Mouse (Mus musculus) 416B (cell line): ENCODE measurements around the gene Kpna1.
A peak's percentile ranks its signal among the peaks of the same experiment; 100 is the strongest.
"Not testable (repeated sequence)": the region's sequence is repeated elsewhere in the genome, so short reads cannot be mapped to it uniquely, and the experiment has no call there.

Source experiments
- DNase-seq: peaks from one replicate; pipeline ENCODE4 v3.0.0; 2011; ENCODE audit warnings: low read depth

The Kpna1 gene

DNA sequence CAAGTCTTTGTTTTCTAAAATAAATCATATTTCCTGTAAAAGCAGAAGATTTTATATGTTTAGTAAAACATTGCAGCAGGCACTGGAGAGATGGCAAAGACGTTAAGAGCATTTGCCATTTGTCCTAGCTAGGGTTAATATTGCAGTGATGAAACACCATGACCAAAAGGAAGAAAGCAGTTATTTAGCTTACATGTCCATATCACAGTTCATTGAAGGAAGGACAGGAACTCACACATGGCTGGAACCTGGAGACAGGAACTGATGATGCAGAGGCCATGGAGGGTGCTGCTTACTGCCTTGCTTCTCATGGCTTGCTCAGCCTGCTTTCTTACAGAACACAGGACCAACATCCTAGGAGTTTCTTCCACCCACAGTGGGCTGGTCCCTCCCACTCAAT, 13.8 kb downstream of the Kpna1 start:
- peak; percentile 70 for DNase-seq

DNA sequence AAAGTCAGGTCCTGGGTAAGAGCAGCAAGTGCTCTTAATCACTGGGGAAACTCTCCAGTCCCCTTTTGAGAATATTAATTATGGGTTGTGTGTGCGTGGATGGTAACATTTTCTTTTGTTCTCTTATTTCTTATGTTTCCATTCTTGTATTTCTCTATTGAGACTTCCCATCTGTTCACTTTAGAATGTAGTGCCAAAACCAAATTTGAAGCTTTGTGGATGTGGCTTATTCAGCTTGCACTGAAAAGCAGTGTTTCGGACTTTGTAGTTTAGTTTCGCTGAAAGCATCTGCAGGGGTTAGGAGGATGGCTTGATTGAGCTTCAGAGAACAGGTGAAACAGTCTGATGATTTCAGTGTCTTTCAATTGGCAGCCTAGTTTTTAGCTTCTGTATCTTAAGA, 14.8 kb downstream of the Kpna1 start:
- DNase-seq: no peak

DNA sequence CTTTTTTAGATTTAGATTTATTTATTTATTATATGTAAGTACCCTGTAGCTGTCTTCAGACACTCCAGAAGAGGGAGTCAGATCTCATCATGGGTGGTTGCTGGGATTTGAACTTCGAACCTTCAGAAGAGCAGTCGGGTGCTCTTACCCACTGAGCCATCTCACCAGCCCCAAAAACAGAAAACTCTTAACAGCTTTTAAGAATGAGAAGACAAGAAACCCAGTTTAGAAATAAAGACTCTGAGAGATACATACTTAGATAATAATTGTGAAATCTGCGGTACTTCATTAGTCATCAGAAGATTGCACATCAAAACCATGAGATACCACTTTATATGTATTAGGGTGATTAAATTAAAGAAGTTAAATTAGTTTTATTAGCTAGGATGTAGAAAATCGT, 20.3 kb downstream of the Kpna1 start:
- DNase-seq: peak; percentile 76

DNA sequence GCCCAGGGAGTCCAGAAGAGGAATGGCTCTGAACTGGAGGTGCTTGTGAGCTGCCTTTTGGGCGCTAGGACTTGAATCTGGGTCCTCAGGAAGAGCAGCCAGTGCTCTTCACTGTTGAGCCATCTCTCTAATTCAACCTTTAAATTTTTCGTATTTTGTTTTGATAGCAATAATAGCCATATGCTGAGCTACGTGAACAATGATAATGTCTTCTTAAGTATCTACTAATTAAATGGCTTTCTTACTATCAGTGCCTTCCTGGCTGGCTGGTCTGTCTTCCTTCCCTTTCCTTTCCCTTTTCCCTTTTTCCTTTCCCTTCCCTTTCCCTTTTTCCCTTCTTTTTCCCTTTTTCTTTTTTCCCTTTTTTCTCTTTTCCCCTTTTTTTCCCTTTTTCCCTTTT, 29.8 kb downstream of the Kpna1 start:
- no peak for DNase-seq

DNA sequence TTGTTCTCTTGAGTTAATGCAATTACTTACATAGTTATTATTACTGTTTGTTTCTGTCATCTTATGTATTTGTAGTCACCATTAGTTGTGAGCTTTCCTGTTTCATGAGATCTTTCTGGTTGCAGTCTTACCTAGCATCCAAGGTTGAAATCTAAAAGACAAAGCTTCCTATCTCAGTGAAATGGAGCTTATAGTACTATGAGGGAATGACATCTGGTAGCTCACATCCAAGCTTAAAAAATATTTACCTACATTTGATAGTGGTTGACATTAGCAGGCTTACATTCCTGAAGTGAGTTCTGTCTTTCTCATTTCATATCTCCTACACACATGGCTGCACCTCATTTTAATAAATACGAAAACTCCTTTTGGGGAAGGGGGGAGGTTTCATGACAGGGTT, 37.8 kb downstream of the Kpna1 start:
- no peak for DNase-seq

DNA sequence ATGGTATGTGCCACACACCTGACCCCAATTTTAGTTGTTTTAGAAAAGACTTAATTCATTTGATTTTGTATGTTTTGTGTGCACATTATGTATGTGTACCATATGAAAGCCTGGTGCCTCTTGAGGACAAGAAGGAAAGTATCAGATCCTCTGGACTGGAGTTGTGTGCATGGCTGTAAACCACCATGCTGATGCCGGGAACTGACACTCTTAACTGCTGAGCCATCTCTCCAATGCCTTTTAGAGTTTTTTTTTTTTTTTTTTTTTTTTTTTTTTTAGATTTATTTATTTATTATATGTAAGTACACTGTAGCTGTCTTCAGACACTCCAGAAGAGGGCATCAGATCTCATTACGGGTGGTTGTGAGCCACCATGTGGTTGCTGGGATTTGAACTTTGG, 49.6 kb downstream of the Kpna1 start:
- DNase-seq: not testable (repeated sequence)

DNA sequence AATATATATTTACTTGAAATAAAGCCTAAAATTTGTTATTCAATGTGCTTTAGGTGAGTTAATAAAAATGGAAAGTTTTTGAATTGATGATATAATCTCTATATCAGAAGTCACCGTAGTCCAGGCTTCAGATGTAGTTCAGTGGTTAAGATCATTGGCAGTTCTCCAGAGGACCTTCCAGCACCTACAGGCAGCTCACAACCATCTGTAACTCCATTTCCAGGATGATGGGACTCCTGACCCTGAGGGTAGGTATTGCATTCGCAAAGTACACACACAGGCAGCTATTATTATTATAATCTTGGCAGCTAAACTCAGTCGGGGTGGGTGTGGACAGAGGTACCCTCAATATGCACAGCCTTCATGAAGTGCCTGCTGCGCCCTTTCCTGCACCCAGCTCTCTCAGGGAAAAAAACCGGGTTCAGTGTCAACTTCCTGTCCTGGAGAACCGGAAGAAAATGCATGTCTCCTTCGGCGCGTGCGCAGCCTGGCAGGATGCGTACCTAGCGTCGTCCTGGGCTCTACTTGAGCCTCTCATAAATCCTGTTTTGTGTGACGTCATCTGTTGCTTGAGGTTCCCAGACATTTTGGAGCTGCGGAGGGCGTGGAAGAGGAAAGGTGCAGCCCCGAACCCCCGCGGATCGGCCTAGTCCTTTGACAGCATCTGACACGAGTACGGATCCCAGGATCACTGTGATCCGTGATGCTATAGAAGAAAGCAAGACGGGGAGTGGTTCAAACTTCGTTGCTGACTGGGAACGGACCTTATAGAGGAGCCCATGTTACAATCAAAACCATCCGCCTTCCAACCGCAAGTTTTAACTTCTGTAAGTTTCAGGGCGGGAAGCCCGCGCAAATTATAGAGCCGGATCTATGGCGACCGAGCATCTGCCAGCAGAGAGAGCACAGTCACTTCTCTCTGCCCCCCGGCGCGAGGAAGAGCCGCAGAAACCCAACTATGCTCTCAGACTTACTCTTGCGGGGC, 62.4 kb downstream of the Kpna1 start, which contains the start of gene Wdr5b:
Gene Wdr5b (plus strand): TSS at position 551 of the 985 bp plus-strand sequence.
- DNase-seq: peak; percentile 99

DNA sequence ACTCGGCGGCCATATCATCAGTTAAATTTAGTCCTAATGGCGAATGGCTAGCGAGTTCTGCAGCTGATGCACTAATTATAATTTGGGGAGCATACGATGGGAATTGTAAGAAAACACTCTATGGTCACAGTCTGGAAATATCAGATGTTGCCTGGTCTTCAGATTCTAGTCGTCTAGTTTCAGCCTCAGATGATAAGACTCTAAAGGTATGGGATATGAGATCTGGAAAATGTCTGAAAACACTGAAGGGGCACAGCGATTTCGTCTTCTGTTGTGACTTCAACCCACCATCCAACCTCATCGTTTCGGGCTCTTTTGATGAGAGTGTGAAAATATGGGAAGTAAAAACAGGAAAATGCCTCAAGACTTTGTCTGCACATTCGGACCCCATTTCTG, 63.1 kb downstream of the Kpna1 start:
- no peak for DNase-seq

DNA sequence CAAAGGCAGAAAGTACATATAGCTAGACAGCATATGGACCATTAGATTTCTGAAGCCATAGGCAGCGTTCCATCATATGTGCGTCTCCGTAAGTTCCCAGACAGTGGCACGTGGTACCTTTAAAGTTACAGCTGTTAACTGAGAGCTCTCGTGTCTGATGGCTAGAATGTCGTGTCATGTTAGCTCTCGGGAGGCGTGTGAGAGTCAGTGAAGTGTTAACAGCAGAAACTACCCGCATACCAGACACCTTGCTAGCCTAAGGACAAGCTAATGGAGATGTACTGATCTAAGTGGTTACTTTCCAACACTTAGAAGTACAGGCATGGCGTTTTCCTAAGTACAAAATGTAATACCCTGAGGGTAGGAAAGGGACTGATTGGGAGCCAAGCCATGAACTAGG, 64.5 kb downstream of the Kpna1 start:
- DNase-seq: no peak

DNA sequence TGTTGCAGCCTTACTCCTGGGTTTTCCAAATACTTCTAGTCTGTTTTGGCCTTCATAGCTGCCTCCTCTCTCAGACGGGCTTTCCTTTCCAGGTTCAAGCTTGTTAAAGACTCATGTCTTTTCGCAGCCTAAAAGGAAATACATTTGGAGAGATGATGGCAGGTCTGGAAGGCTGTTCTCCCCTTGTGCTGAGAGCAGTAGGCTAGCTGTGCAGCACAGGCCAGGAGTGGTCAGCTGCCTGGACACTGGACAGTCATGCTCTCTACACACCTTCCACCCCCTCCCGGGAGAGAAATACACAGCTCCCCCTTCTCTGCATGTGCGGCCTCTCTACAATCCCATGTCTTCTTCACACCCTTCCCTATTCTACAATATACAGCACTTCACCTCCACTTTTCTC, 65.4 kb downstream of the Kpna1 start:
- DNase-seq: no peak

DNA sequence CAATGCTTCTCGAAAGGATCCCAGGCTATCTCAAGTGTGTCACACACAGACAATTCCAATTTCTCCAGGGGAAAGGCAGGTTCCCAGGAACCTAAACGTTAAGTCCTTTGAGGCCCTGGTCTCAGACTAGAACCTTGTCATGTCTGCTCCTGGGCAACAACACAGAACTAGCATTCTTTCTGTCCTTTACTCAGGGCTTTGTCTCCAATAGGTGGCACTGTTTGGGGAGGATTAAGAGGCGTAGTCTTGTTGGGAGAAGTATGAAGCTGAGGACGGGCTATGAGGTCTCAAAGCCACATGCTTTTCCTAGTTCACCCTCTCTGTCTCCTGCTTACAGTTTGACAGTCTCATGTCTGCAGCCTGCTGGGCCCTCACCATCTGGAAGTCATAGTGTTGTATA, 69.0 kb downstream of the Kpna1 start:
- no peak for DNase-seq

DNA sequence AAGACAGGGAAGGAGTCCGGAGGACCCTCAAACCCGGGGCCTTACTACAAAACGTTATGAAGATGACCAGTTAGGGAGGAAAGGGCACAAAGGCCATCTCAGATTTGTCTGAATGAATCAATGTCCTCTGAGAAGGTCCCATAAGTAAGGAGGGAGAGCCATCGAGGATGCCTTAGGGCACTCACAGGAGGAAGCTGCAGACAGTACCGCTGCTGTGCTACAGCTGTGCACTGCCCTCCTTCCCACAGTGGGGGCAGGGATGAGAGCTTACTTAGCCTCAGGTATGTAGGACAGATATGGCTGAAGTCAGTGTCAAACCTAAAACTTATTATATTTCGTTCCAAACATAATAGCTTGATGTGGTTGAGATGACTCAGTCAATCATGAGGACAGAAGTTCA, 72.9 kb downstream of the Kpna1 start:
- no peak for DNase-seq

DNA sequence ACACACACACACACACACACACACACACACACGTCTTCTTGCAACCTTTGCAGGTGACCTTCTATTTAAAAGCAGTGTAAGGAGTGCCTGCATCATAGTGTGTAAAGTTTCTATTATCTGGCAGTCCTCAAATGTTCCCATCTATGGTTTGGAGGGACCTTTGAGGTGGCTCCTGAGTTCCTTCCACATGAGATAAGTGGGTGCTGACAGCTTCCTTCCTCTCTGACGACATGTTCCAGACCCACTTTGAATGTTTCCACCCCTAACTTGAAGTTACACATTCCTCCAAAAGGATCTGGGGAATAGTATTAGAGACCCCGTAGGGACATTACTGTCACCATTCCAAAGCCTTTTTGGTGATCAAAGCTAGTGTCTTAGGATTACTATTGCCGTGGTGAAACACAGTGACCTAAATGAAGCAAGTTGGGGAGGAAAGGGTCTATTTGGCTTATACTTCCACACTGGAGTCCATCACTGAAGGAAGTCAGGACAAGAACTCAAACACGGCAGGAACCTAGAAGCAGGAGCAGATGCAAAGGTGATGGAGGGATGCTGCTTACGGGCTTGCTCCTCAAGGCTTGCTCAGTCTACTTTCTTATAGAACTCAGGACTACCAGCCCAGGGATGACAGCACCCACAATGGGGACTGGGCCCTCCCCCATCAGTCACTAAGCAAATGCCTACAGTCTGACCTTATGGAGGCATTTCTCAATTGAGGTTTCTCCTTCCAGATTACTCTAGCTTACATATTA, 75.2 kb downstream of the Kpna1 start:
- DNase-seq: no peak

DNA sequence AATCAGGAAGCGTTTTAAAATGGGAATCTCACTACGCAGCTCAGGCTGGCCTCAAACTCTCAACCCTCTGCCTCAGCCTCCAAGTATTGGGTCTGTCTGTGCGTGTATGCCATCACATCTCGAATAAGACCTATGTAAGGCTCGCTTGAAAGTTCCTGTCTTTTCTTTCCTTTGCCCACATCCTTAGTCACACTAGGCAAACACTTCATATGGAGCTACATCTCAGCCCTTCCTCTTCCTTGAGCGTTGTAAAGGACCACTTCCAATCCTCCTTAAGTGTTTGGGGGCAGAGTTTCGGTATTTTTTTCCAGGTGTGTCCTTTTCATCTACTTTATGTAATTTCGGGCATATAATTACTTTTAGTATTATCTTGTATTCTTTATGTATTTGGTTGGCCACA, 76.4 kb downstream of the Kpna1 start:
- DNase-seq: no peak

DNA sequence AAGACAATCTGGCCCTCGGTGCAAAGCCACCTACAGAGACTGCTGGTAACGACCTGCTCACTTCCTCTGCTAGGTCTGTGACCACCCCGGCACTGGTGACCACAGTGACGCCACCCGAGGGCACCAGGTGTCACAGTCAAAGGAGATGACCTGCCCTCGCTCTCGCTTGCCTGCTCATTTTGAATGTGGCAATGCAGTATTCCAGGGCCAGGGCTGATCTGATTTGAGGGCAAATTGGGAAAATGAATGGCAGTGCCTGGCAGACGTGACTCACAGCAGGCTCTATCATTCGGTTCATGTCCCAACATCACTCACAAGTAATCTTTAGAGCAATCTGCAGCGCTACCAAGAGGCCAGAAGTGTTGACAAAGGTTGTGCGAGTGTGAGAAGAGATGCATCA, 77.9 kb downstream of the Kpna1 start:
- no peak for DNase-seq

DNA sequence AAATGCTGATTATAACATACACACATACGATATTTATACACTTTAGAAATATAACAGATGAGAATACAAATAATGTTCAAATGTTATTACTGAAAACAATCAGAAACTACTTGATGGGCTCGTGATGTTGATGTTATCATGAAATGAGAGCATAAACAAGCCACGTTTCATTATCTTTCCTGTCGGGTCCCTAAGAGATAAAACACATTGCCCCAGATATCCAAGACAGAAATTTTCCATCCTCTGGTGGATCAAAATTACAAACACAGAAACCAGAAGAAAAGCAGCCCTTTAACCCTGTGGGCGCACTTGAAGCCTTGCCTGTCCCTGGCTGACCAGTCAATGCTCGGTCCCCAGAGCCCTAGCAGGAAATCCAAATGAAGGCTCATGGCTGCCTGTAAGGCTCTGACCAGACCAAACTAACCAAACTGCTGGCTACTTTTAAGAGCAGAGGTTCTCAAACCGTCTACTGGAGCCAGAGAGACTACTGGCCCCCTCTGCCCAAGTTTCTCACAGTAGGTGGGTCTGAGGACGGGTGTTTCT, 79.5 kb downstream of the Kpna1 start:
- no peak for DNase-seq

DNA sequence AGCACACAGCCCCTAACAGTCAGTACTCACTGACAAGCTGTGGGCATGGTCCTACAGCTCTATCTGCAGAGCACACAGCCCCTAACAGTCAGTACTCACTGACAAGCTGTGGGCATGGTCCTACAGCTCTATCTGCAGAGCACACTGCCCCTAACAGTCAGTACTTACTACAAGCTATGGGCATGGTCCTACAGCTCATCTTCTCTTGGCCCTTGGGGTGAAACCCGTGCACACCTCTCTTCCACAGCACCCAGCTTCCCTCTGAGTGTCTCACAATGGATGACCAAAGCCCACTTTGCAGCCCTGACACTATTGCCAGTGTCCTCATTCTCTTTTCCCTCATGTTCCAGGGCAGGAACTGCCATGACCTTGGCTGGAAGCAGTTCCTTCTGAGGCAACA, 84.0 kb downstream of the Kpna1 start:
- not testable (repeated sequence) for DNase-seq

DNA sequence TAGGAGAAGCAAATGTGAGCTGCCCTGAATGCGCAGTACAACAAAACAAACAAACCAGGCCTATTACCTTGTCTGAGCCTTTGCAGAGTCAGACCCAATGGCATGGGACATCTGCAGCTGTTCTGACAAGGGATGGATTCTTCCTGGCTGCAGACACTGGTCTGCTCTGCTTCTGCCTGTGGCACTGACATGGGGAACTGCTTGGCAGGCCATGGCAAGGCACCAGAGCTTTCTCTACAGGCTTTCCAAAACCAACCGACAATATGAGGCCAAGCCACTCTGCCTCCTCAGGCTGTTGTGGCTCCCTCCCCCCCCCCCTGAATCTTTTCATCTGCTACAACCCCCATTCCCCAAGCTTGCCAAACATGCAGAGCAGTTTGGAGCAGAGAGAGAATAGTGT, 84.8 kb downstream of the Kpna1 start:
- no peak for DNase-seq

DNA sequence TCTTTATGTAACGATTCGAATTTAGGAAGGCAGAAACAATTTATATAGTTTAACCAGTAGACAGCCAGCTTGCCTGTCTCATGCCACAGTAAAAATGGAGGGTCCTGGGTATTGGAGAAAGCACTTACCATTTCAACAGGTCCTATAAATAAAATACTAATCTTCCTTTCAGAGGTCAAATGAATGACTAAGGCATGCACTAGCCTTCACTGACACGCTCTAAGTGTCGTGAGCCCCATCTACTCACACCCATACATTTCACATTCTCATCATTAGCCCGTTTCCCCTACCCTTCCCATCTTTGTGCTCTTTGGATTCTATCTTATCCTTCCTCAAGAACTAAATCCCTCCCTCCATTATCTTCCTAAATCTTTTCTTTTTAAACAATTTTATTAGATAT, 86.4 kb downstream of the Kpna1 start:
- DNase-seq: no peak

DNA sequence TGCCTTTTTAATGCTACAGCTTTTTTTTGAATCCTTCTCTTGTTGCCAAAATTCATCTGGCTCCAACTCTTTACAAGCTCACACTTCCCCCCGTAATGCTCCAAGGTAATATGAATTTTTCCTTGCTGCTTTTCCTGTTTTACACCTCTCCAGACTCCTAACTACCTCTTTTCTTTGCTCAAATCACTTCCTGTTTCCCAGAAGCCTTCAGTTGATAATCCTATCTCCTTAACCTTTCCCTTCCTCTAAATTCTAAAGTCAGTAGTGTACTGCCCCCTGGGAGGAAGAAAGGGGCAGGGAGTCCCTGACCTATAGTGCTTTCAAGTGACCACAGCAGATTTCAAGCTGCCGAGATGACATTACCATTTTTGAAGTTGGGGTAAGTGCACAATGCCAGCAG, 89.1 kb downstream of the Kpna1 start:
- peak; percentile 39 for DNase-seq

DNA sequence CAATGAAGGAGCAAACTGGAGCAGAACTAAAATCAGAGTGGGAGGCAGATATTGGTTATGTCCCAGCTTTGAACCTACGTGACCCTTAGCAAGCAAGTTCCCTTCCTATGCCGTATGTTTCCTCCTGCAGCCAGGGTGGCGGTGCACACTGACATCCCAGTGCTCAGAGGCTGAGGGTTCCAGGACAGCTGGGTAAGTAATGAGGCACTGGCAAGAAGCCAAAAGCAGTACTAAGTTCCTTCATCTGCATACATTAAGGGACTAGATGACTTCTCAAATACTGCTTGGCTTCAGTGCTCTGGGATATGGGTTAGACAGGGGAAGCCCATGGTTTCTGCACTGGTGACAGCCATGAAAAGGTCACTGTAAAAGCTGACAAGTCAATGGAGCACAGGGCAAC, 89.8 kb downstream of the Kpna1 start:
- peak; percentile 38 for DNase-seq

DNA sequence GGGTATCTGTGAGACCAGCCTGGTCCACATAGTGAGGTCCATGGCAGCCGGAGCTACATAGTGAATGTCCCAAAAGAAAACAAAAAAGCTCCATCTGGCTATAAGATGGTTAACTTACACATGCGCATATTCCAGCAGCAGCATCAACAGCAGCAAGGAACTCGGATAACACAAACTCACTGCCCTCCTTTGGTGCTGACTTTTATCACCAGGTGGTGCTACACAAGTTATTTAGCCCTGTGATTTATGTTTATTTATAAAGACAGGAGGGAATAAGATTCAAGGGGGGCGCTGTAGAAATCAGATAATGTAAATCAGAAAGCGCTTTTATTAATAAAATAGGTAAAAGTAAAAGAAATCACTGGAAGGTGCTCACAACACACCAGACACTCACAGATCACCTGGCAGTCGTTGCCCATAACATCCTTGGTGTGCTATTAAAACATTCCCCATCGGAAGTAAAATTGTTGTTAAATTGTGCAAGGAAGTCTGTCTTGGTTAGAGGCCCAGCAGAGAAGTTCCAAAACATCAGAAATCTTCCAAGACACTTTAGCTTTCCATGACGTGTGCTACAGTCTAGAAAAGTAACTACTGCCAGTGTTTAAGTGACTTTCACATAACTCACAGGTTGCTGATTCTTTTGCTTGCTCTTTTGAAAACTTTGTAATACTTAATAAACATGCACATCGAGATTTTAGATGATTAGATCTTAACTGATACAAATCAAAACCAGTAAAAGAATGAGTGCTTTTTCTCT, 91.4 kb downstream of the Kpna1 start:
- DNase-seq: peak; percentile 46
